Mouse (Mus musculus): ENCODE data around the gene Ktn1. TPM values are rescaled to one million over a fixed set of nuclear protein-coding genes. Genes with fewer than 3 reads are reported as not detected.

The Ktn1 gene
- polyA plus RNA-seq, 1 experiment from 2014 or later: 75.4 TPM

GRCm38 (mm10) chr14:47650338-47650720 lies 2.1 kb downstream of the Ktn1 start:
- Histone ChIP-seq H3K36me3 (ENCODE audit: control insufficient read depth, insufficient read depth, low read length) (0 out of 2 replicates have a peak, but pooled peaks cover 3% of the 10 kb centered on the region), H3K9me3 (ENCODE audit: control insufficient read depth, low read length) (no peaks in the 10 kb centered on the region), H3K27ac (ENCODE audit: low read depth) (peak overlapping the region; percentile 97; the same call in 1 of the 2 replicates), H3K4me2 (ENCODE audit: low read length) (peak overlapping the region; percentile 57), H3K27me3 (replicated peaks; ENCODE audit: control insufficient read depth, insufficient read depth, low read length) (no peaks in the 10 kb centered on the region), H3K9ac (ENCODE audit: low read length) (peak overlapping the region; percentile 97), H3K4me1 (replicated peaks; ENCODE audit: control insufficient read depth, insufficient read depth, low read length) (peaks cover 10% of the 10 kb centered on the region; the same call in 1 of the 2 replicates), H3K4me3 (ENCODE audit: low read depth, low read length) (peak overlapping the region; percentile 91)
- no peak for ATAC-seq (replicated peaks; ENCODE audit: low FRiP score, low TSS enrichment, low read depth)
- no peak for DNase-seq (ENCODE audit: low spot score)
- 26% methylated on average over 6 of the region's 6 CpGs for WGBS

- Histone ChIP-seq H3K27ac (ENCODE audit: low read depth) (no peak overlapping the region), H3K9me3 (ENCODE audit: control insufficient read depth, low read length) (no peaks in the 10 kb centered on the region), H3K4me1 (replicated peaks; ENCODE audit: control insufficient read depth, insufficient read depth, low read length) (peaks cover 10% of the 10 kb centered on the region; the same call in 1 of the 2 replicates), H3K9ac (ENCODE audit: low read length) (no peak overlapping the region), H3K4me3 (ENCODE audit: low read depth, low read length) (no peak overlapping the region), H3K4me2 (ENCODE audit: low read length) (no peak overlapping the region), H3K36me3 (ENCODE audit: control insufficient read depth, insufficient read depth, low read length) (0 out of 2 replicates have a peak, but pooled peaks cover 3% of the 10 kb centered on the region), H3K27me3 (replicated peaks; ENCODE audit: control insufficient read depth, insufficient read depth, low read length) (no peaks in the 10 kb centered on the region)
- DNase-seq (ENCODE audit: low spot score) (no peak), ATAC-seq (replicated peaks; ENCODE audit: low FRiP score, low TSS enrichment, low read depth) (no peak)
- WGBS: 83% methylated on average over 4 of the region's 4 CpGs
Observed at GRCm38 (mm10) chr14:47651272-47651671, 3.0 kb downstream of the Ktn1 start.

DNA sequence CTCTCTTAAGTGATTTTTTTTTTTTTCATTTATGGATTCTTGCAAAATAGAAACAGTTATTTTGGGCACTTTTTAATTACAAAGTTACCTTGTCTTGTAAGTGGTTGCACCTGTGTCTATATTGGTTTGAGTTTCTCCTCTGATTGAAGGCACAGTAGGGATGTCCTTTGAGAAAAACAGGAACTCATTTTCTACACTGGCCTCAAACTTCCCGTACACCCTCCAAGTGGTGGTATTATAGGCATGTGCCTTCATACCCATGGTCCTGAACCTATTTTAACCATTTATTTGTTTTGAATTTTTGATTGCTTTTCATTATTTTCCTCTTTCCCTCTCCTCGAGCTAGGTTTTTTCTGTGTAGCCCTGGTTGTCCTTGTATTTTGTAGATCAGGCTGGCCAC lies 7.2 kb downstream of the Ktn1 start:
- no peak for DNase-seq (ENCODE audit: low spot score)
- Histone ChIP-seq H3K9me3 (ENCODE audit: control insufficient read depth, low read length) (no peaks in the 10 kb centered on the region), H3K4me1 (replicated peaks; ENCODE audit: control insufficient read depth, insufficient read depth, low read length) (peaks cover 7% of the 10 kb centered on the region; the same call in 1 of the 2 replicates), H3K9ac (ENCODE audit: low read length) (no peak overlapping the region), H3K27ac (ENCODE audit: low read depth) (no peak overlapping the region), H3K27me3 (replicated peaks; ENCODE audit: control insufficient read depth, insufficient read depth, low read length) (no peaks in the 10 kb centered on the region), H3K36me3 (ENCODE audit: control insufficient read depth, insufficient read depth, low read length) (0 out of 2 replicates have a peak, but pooled peaks cover 3% of the 10 kb centered on the region), H3K4me3 (ENCODE audit: low read depth, low read length) (no peak overlapping the region), H3K4me2 (ENCODE audit: low read length) (no peak overlapping the region)
- no peak for ATAC-seq (replicated peaks; ENCODE audit: low FRiP score, low TSS enrichment, low read depth)
- 87% methylated on average over 2 of the region's 2 CpGs for WGBS

DNA sequence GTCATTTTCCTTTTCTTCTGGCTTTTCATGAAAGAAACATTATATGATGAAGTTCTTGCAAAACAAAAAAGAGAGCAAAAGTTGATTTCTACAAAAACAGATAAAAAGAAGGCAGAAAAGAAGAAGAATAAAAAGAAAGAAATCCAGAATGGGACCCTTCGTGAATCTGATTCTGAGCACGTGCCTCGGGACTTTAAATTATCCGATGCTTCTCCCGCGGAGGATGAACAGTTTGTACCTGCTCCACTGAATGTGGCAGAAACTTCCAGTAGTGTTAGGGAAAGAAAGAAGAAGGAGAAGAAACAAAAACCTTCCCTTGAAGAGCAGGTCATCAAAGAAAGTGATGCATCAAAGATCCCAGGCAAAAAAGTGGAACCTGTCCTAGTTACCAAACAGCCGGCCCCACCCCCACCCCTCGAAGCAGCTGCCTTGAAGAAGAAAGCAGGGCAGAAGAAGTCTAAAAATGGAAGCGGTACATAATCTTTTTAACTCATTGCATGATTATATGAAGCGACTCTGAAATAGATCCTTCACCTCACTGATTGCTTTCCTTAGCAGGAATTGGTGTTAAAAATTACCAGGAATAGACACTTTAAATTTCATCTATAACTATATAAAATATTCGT lies 15.7 kb downstream of the Ktn1 start:
- H3K9ac ChIP-seq (ENCODE audit: low read length): no peak overlapping the region
- H3K4me2 ChIP-seq (ENCODE audit: low read length): no peak overlapping the region
- WGBS: 84% methylated on average over 11 of the region's 11 CpGs
- no peaks in the 10 kb centered on the region for H3K4me1 ChIP-seq (replicated peaks; ENCODE audit: control insufficient read depth, insufficient read depth, low read length)
- ATAC-seq (replicated peaks; ENCODE audit: low FRiP score, low TSS enrichment, low read depth) (no peak), DNase-seq (ENCODE audit: low spot score) (no peak)
- no peaks in the 10 kb centered on the region for H3K27me3 ChIP-seq (replicated peaks; ENCODE audit: control insufficient read depth, insufficient read depth, low read length)
- H3K9me3 ChIP-seq (ENCODE audit: control insufficient read depth, low read length): no peaks in the 10 kb centered on the region
- H3K4me3 ChIP-seq (ENCODE audit: low read depth, low read length): no peak overlapping the region
- no peak overlapping the region for H3K27ac ChIP-seq (ENCODE audit: low read depth)
- H3K36me3 ChIP-seq (ENCODE audit: control insufficient read depth, insufficient read depth, low read length): peaks cover 38% of the 10 kb centered on the region

DNA sequence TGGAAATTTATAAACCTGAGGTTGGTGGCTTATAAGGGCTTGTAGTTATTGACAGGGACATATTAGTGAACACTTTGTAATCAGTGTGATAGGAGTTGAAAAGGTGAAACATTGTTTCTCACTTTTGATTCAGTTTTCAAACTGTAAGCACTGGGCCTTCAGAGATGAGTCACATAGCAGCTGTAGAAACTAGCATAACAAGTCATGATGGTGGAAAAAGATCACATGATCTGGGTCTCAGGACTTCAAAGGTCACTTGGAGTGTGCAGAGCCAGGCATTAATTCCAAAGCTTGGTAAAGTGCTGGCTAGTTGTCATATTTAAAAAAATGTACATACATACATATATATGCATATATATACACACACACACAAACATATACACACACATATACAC lies 16.2 kb downstream of the Ktn1 start:
- ATAC-seq (replicated peaks; ENCODE audit: low FRiP score, low TSS enrichment, low read depth): no peak
- no peak for DNase-seq (ENCODE audit: low spot score)
- no peaks in the 10 kb centered on the region for H3K9me3 ChIP-seq (ENCODE audit: control insufficient read depth, low read length)
- no peak overlapping the region for H3K4me3 ChIP-seq (ENCODE audit: low read depth, low read length)
- H3K4me2 ChIP-seq (ENCODE audit: low read length): no peak overlapping the region
- peaks cover 38% of the 10 kb centered on the region for H3K36me3 ChIP-seq (ENCODE audit: control insufficient read depth, insufficient read depth, low read length)
- H3K9ac ChIP-seq (ENCODE audit: low read length): no peak overlapping the region
- no peaks in the 10 kb centered on the region for H3K27me3 ChIP-seq (replicated peaks; ENCODE audit: control insufficient read depth, insufficient read depth, low read length)
- H3K4me1 ChIP-seq (replicated peaks; ENCODE audit: control insufficient read depth, insufficient read depth, low read length): no peaks in the 10 kb centered on the region
- H3K27ac ChIP-seq (ENCODE audit: low read depth): no peak overlapping the region

- Histone ChIP-seq H3K9me3 (ENCODE audit: control insufficient read depth, low read length) (no peaks in the 10 kb centered on the region), H3K36me3 (ENCODE audit: control insufficient read depth, insufficient read depth, low read length) (peaks cover 41% of the 10 kb centered on the region), H3K9ac (ENCODE audit: low read length) (no peak overlapping the region), H3K27ac (ENCODE audit: low read depth) (no peak overlapping the region), H3K4me1 (replicated peaks; ENCODE audit: control insufficient read depth, insufficient read depth, low read length) (no peaks in the 10 kb centered on the region), H3K4me3 (ENCODE audit: low read depth, low read length) (no peak overlapping the region), H3K27me3 (replicated peaks; ENCODE audit: control insufficient read depth, insufficient read depth, low read length) (no peaks in the 10 kb centered on the region), H3K4me2 (ENCODE audit: low read length) (no peak overlapping the region)
- ATAC-seq (replicated peaks; ENCODE audit: low FRiP score, low TSS enrichment, low read depth): no peak
- DNase-seq (ENCODE audit: low spot score): no peak
- 76% methylated on average over 5 of the region's 5 CpGs for WGBS
Observed at GRCm38 (mm10) chr14:47665061-47665778, 17.0 kb downstream of the Ktn1 start.

GRCm38 (mm10) chr14:47668096-47668495 lies 19.8 kb downstream of the Ktn1 start:
- Histone ChIP-seq H3K4me1 (replicated peaks; ENCODE audit: control insufficient read depth, insufficient read depth, low read length) (no peaks in the 10 kb centered on the region), H3K27ac (ENCODE audit: low read depth) (no peak overlapping the region), H3K27me3 (replicated peaks; ENCODE audit: control insufficient read depth, insufficient read depth, low read length) (no peaks in the 10 kb centered on the region), H3K4me3 (ENCODE audit: low read depth, low read length) (no peak overlapping the region), H3K9me3 (ENCODE audit: control insufficient read depth, low read length) (no peaks in the 10 kb centered on the region), H3K36me3 (ENCODE audit: control insufficient read depth, insufficient read depth, low read length) (peaks cover 59% of the 10 kb centered on the region), H3K9ac (ENCODE audit: low read length) (no peak overlapping the region), H3K4me2 (ENCODE audit: low read length) (no peak overlapping the region)
- ATAC-seq (replicated peaks; ENCODE audit: low FRiP score, low TSS enrichment, low read depth) (no peak), DNase-seq (ENCODE audit: low spot score) (no peak)

DNA sequence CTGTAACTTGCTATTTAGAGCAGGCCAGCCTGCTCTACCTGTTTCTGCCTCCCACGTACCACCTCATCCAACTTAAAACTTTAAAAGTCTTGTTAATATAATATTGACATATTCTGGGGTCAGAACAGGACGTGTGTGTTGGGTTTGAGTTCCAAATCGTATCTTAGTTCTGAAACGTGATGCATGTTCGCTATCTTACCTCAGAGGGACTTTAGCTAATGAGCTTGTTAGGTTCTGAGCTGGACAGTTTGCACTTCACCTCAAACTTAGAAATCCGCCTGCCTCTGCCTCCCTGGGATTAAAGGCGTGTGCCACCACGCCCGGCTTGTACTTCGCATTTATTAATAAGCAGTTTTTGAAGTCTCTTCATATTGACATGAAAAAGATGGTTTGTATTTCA lies 34.6 kb downstream of the Ktn1 start:
- Histone ChIP-seq H3K36me3 (ENCODE audit: control insufficient read depth, insufficient read depth, low read length) (peaks cover 80% of the 10 kb centered on the region), H3K4me1 (replicated peaks; ENCODE audit: control insufficient read depth, insufficient read depth, low read length) (no peaks in the 10 kb centered on the region), H3K9ac (ENCODE audit: low read length) (no peak overlapping the region), H3K27me3 (replicated peaks; ENCODE audit: control insufficient read depth, insufficient read depth, low read length) (no peaks in the 10 kb centered on the region), H3K27ac (ENCODE audit: low read depth) (no peak overlapping the region), H3K4me2 (ENCODE audit: low read length) (no peak overlapping the region), H3K4me3 (ENCODE audit: low read depth, low read length) (no peak overlapping the region), H3K9me3 (ENCODE audit: control insufficient read depth, low read length) (no peaks in the 10 kb centered on the region)
- 93% methylated on average over 10 of the region's 10 CpGs for WGBS
- ATAC-seq (replicated peaks; ENCODE audit: low FRiP score, low TSS enrichment, low read depth) (no peak), DNase-seq (ENCODE audit: low spot score) (no peak)

DNA sequence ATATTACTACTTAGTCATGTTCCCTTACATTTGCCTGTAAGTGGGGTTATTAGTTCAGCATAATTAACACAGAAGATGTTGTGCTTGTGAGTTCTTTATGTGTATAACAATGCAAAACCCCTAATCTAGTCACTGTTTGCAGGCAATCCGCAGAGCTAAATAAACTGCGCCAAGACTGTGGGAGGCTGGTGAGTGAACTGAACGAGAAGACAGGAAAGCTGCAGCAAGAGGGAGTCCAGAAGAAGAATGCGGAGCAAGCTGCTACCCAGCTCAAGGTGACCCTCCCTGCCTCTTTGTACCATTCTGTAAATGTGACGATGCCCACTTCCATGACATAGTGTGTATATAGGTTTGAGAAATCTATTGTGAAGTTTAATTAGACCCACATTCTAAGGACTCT lies 36.3 kb downstream of the Ktn1 start:
- peaks cover 87% of the 10 kb centered on the region for H3K36me3 ChIP-seq (ENCODE audit: control insufficient read depth, insufficient read depth, low read length)
- DNase-seq (ENCODE audit: low spot score): no peak
- H3K9me3 ChIP-seq (ENCODE audit: control insufficient read depth, low read length): no peaks in the 10 kb centered on the region
- no peak overlapping the region for H3K4me3 ChIP-seq (ENCODE audit: low read depth, low read length)
- H3K4me2 ChIP-seq (ENCODE audit: low read length): no peak overlapping the region
- no peaks in the 10 kb centered on the region for H3K27me3 ChIP-seq (replicated peaks; ENCODE audit: control insufficient read depth, insufficient read depth, low read length)
- H3K27ac ChIP-seq (ENCODE audit: low read depth): no peak overlapping the region
- no peaks in the 10 kb centered on the region for H3K4me1 ChIP-seq (replicated peaks; ENCODE audit: control insufficient read depth, insufficient read depth, low read length)
- no peak for ATAC-seq (replicated peaks; ENCODE audit: low FRiP score, low TSS enrichment, low read depth)
- H3K9ac ChIP-seq (ENCODE audit: low read length): no peak overlapping the region
- 96% methylated on average over 5 of the region's 5 CpGs for WGBS

Data from intestine, embryonic 14.5 days (tissue).